Mouse (Mus musculus) lung, postnatal 14 days (tissue): ENCODE results near the gene Vmn1r4.

Source experiments
- DNase-seq: peaks from one replicate; pipeline ENCODE4 v3.0.0; 2021

The Vmn1r4 gene

GRCm38 (mm10) chr6:56923726-56924707 is at the start of gene Vmn1r4, which contains the start of gene Nt5c3:
Vmn1r4 (plus strand) TSS chr6:56924015.
Nt5c3 (minus strand) TSS chr6:56923932.
- DNase-seq, result peak; percentile 94

- DNase-seq, result no peak
Observed at GRCm38 (mm10) chr6:56876870-56877269, 46.9 kb upstream of the Vmn1r4 start.

- DNase-seq, result no peak
Observed at GRCm38 (mm10) chr6:56877985-56878384, 45.8 kb upstream of the Vmn1r4 start.

- no peak for DNase-seq
Observed at GRCm38 (mm10) chr6:56879352-56879955, 44.4 kb upstream of the Vmn1r4 start.

GRCm38 (mm10) chr6:56888561-56888960 is 35.3 kb upstream of the Vmn1r4 start:
- DNase-seq, result no peak

GRCm38 (mm10) chr6:56890762-56891161 is 33.1 kb upstream of the Vmn1r4 start:
- DNase-seq, result no peak

DNA sequence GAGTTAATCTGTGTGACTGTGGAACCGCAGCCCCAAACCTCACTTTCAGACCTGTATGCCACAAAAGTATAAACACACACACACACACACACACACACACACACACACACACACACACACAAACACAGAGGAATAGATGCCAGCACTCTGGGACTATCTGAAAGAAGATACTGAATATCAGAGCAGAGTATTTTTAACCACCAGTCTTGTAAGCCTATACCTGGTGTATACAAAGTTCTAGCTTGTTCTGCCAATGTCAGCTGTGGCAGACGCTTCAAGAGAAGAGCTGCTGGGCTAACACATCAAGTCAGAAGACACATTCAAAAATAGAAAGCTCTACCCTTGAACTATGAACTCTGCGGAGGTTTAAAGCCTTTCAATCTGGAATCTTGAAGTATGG is 24.2 kb upstream of the Vmn1r4 start:
- no peak for DNase-seq

DNA sequence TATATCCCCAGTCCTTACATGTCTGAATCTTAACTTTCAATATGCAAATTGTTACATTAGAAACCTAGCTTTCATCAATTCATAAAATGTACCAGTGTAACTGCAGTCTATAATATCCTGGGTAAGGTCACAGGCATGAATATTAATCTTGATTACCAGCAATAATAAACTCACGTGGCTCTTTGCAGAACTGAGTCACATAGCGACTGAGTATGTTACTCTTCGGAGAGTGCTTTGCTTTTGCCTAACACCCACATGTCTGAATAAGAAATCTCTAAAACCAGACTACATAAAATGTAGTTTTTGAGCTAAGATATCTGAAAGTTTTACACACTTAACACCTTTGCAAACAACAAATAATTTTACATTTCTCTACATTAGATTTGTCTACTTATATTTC is 22.5 kb upstream of the Vmn1r4 start:
- no peak for DNase-seq

DNA sequence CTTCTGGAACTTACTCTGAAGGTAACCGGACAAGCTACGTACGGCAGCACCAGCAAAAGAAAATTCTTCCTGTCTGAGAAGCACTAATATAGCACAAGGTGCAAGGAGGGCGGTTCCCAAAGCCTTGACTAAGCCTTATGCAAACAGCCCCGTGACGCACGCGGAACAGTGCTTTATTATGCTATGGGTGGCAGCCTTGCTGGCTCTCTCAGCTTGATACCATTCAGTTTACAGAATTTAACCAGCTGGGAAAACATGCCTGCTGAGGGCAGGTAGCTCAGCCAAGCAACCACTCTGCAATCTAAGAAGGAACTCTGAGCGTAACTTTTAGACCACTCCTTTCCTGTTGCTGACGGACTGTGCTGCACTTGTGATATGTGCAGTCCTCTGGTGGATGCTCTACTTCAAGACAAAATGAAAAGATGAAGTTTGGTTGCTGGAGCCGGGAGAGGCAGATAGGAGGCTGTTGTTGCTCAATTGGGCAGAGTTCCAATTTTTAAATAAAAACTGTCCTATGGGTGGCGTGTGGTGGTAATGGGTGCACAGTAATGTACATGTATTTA is 21.9 kb upstream of the Vmn1r4 start:
- peak; percentile 71 for DNase-seq

GRCm38 (mm10) chr6:56902606-56903520 is 21.0 kb upstream of the Vmn1r4 start:
- no peak for DNase-seq

DNA sequence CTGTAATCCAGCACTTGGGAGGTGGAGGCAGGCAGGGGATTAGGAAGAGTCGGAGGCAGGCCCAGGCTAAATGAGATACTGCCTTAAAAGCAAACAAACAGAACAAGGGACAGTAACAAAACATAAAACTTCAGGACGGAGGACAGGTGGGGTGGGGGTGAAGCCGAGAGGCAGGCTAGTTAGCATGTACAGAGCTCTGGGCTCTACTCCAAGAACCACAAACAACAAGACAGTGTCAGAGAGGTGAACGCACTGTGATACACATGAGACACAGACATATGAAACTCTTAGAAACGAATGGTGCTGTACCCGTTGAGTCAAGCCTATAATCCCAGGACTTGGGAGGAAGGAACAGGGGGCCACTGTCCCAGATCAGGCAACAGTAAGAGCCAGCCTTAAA is 20.0 kb upstream of the Vmn1r4 start:
- no peak for DNase-seq

- no peak for DNase-seq
Observed at GRCm38 (mm10) chr6:56904330-56904729, 19.5 kb upstream of the Vmn1r4 start.

- no peak for DNase-seq
Observed at GRCm38 (mm10) chr6:56904982-56905381, 18.8 kb upstream of the Vmn1r4 start.

- no peak for DNase-seq
Observed at GRCm38 (mm10) chr6:56905486-56905885, 18.3 kb upstream of the Vmn1r4 start.

DNA sequence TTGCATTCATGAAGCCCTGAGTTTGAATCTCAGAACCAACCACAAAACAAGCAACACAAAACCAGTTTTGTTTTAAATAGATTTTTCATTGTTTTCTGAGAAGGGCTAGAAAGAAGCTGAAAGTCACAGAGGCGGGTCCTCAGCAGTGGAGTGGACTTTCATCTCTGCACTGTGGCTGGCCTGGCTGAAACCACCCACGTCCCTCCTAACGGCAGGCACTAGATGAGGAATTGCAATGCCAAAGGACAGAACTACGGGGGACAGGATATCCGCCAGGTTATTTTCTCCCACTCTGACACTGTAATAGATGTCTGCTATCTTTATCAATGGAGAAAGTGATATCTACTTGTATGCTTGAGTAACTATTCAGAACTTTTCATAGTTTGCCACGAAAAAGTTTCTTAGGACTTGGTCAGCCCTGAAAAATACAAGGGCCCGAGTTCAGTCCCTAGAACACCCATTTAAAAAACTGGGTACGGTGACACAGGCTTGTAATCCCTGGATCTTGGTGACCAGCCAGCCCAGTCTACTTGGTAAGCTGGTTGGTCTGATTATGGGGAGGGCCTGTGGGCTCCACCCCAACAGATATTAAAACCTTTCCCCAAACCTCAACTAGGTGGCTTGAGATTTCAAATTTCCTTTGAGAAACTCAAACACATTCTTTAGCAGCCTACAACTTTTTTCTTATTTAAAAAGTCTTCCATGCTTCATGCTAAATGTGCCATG is 17.5 kb upstream of the Vmn1r4 start:
- no peak for DNase-seq

DNA sequence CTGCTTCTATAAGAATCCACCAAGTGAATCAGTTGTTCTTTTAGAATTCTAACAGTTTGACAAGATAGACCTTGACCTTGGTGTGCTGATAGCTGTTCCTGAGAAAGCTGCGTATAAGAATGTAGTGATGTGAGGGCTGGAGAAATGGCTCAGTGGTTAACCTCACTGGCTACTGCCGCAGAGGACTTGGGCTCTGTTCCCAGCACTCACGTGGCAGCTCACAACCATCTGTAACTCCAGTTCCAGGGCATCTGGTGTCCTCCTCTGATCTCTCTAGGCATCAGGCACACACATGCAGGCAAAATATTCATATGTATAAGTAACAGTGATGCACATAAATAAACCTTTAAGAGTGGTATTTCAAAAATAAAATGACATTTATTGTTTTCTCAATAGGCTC is 15.8 kb upstream of the Vmn1r4 start:
- no peak for DNase-seq

DNA sequence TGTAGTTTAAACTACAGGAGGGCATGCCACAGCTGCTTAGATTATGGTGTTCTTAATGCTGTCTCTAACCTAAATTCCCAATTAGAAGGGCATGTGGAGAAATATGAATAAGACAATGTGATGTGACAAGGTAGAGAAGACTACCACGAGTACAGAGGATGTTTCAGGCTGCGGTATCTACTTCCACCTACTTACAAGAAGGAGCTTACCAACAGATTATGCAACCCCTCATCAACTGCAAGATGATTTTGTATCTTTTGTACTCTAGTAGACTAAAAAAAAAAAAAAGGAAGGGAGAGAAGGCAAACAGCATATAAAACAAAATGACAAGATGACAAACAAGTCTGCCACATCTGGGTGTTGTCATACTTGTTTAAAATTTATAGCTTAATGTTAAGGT is 15.4 kb upstream of the Vmn1r4 start:
- DNase-seq, result no peak

DNA sequence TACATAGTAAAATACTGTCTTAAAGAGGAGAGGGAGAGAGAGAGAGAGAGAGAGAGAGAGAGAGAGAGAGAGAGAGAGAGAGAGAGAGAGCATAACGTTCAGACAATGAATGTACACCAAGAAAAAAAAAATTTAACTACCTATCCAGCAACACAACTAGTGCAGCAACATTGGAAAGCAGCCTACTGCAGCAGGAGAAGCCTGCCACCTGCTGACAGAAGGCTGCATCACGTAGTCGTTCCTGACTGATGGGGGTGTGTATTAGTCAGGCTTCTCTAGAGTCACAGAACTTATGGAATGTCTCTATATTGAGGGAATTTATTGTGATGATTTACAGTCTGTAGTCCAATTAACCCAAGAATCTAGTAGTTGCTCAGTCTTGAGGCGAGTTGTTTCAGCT is 14.9 kb upstream of the Vmn1r4 start:
- peak; percentile 76 for DNase-seq

- no peak for DNase-seq
Observed at GRCm38 (mm10) chr6:56910910-56911309, 12.9 kb upstream of the Vmn1r4 start.

- DNase-seq, result no peak
Observed at GRCm38 (mm10) chr6:56913092-56913858, 10.5 kb upstream of the Vmn1r4 start.

DNA sequence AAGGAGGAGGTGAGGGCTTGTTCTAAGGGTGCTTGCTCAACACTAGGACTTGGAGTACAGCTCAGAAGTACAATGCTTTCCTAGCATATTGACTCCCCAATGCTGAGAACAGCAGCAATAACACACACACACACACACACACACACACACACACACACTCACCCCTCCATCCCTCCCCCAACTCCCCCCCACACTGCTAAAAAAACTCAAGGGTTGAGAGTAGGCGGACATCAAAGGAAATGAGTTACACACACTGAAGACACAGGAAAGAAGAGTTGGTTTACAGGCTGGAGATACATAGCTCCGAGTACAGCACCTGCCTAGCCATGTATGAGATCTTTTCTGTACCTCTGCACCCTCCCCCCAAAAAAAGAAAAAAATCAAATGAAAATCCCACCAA is 7.5 kb upstream of the Vmn1r4 start:
- DNase-seq, result no peak
